Mouse (Mus musculus) cerebellum, adult (tissue): ENCODE data around the gene Wdr92.

Experiments
- ATAC-seq: cut with Nextera tagmentation; 2 replicates; pipeline ENCODE4 v1.9.2; 2017; ENCODE audit warnings: mild to moderate bottlenecking, moderate library complexity, mixed read lengths; ENCODE audit not compliant: insufficient number of reproducible peaks, low FRiP score, low TSS enrichment

Wdr92 gene

GRCm38 (mm10) chr11:17181807-17182206, at the start of gene Wdr92:
Gene Wdr92, plus strand, starts transcription at chr11:17182107.
- ATAC-seq, result no peak

DNA sequence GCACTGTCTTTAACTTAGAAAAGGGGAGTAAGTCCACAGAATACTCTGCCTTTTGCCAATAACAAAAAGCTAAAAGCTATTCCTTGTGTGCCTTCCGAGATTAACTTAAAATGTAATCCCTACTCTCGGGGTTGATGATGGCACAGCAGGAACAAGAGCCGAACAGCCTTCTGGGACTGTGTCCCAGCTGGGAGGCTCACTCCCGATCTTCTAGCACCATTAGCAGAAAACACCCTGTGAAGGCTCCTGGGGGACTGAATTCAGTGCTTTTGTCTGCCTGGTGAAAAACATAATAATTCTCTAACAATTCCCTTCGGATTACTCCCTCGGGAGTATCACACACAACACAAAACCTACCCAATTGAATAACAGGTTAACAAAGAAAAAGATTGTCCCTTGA, 46.3 kb upstream of the Wdr92 start:
- no peak for ATAC-seq

DNA sequence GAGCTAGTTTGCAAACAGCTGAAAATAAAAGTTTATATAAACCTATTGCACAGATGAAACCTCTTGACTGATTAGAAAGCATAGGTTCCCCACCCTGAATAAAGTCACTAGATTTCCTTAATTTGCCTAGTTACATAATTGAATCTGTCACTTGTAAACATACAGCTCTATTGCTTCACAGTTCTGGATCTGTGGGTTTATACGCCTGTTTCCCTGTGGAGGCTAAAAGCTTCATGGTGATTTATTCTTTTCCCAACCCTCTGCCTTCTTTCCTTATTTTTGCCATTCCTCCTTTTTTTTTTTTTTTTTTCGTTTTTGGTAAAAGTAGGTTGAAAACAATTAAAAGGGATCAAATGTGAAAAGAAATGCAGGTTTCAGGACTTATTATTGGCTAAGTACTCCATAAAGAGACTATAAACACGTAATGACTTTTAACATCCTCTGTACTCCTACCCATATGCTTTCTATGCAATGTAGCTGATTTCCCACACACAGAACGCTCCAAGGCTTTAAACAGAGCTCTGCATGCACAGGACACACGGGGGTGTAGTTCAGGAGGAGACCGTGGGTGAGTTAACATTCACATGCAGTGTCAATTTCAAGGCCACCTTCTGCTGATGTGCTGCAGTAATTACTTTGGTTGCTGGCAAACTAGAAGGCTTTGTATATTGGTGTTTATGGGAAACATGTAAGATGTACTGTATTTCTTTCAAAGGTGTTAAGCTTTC, 43.4 kb upstream of the Wdr92 start:
- ATAC-seq, result no peak

- ATAC-seq, result peak; percentile 98
Observed at GRCm38 (mm10) chr11:17158858-17159737, 22.8 kb upstream of the Wdr92 start, which contains the start of gene Ppp3r1. Gene Ppp3r1, plus strand, starts transcription at chr11:17159263.

DNA sequence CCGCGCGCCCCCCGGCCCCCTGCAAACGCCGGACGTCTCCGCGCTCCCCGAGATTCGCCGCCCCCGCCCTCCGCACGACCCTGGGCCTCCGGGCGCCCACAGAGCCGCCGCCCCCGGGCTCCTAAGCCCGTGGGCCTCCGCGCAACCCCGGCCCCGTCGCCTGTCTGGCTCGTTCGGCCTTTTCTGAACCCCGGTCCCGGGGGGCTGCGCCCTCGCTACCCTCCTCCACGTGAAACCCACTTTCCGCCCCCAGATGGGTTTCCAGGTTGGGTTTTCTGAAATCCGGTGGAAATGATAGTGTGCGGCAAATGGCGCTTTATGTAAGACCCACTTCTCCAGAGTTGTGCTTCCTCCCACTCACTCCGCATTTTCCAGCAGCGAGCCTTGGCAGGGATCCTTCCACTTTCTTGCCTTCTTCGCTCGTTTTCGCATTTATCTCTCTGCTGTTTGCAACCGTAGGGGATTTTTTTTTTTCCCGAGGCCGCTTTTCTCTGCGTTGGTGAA, 22.1 kb upstream of the Wdr92 start:
- no peak for ATAC-seq

- ATAC-seq, result peak; percentile 49; the same call in 1 of the 2 replicates
Observed at GRCm38 (mm10) chr11:17160242-17160641, 21.7 kb upstream of the Wdr92 start.

GRCm38 (mm10) chr11:17163956-17164355, 18.0 kb upstream of the Wdr92 start:
- ATAC-seq, result no peak

- ATAC-seq, result no peak
Observed at GRCm38 (mm10) chr11:17166627-17167026, 15.3 kb upstream of the Wdr92 start.

- no peak for ATAC-seq
Observed at GRCm38 (mm10) chr11:17169262-17169661, 12.6 kb upstream of the Wdr92 start.

- ATAC-seq, result no peak
Observed at GRCm38 (mm10) chr11:17170938-17171729, 10.8 kb upstream of the Wdr92 start.

- ATAC-seq, result no peak
Observed at GRCm38 (mm10) chr11:17172300-17172699, 9.6 kb upstream of the Wdr92 start.

DNA sequence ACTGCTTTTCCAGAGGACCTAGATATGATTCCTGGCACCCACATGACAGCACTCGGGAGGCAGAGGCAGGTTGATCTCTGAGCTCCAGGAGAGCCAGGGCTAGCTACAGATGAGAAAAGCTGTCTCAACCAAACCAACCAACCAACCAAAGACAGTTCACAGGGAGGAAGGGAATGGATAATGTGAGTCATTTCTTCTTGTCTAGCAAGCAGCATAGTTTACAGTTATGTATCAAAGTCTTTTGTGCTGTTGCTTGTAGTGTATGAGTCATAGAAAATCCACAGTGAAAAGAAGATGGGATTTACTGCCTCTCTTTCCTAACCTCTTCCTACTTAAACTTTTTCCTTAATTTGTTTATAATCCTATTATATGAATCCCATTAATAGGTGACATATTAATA, 5.3 kb upstream of the Wdr92 start:
- no peak for ATAC-seq

- no peak for ATAC-seq
Observed at GRCm38 (mm10) chr11:17180753-17181152, 1.2 kb upstream of the Wdr92 start.

- no peak for ATAC-seq
Observed at GRCm38 (mm10) chr11:17183165-17183564, 1.3 kb downstream of the Wdr92 start.

DNA sequence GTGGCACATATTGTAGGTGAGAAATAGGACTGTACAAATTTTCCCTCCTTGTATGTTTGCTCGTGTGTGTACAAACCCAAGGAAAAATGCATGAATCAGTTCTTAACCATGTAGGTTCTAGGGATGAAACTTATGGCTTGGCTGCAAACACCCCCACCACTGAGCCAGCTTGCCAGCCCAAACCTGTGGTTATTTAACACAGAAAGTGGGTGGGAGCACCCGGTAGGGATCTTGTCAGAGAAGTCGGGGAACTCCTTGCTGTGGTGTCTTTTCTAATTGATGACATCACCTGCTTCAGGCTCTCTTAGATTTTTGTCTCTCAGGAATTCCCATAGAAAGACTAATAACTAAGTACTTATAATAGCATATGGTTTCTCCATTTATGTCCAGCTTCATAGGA, 5.7 kb downstream of the Wdr92 start:
- no peak for ATAC-seq

GRCm38 (mm10) chr11:17188786-17189185, 6.9 kb downstream of the Wdr92 start:
- no peak for ATAC-seq

DNA sequence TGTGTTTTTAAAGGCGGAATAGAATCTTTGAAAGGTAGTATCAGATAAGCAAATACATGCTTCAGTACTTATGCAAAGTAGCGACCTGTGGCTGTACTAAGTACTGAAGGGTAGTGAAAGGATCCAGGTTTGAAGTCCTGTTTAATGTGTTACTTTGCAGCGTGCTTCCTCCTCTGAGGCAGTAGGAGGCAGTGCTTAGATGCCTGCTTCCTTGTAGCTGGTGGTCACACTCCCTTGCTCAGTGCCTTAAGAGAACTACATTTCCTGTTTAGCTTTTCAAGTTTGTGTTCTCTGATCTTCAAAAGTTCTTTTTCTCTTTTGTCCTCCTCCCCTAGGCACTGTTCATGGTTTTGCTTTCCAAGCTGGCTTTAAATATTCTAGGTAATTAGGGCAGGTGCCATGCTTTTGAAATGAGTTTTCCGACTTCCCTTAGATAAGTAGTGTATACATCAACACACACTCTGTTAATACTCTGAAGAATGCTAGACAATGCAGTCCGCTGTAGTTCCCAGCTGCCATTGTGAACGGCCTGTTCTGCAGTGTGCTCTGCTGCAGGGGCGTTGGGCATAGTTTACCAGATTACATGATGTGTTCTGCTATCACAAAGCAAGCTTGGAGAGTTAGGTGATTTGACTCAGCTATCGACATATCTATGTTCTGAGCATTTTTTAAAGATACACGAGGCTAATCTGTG, 10.4 kb downstream of the Wdr92 start:
- ATAC-seq, result no peak

- no peak for ATAC-seq
Observed at GRCm38 (mm10) chr11:17199170-17199569, 17.3 kb downstream of the Wdr92 start.

- ATAC-seq, result no peak
Observed at GRCm38 (mm10) chr11:17199840-17200501, 18.1 kb downstream of the Wdr92 start.
